Mouse (Mus musculus) kidney, embryonic 14.5 days (tissue): ENCODE measurements around the gene Srpx2. TPM values are rescaled to one million over a fixed set of nuclear protein-coding genes. Genes with fewer than 3 reads are reported as not detected.

Experiments used
- ATAC-seq: fragments of 200-750 bp; cut with Nextera tagmentation; 2 replicates; pipeline ENCODE4 v1.8.0; 2017; ENCODE audit warnings: moderate number of reproducible peaks, mild to moderate bottlenecking, moderate TSS enrichment, moderate library complexity; ENCODE audit not compliant: low FRiP score, low TSS enrichment
- H3K27ac ChIP-seq: fragments of 300-500 bp; sonication (generic); 2 replicates; pipeline ENCODE4 v1.5.1; 2014; ENCODE audit warnings: low read depth, mild to moderate bottlenecking, low read length, moderate library complexity, mixed read lengths
- H3K27me3 ChIP-seq: fragments of 300-500 bp; sonication (generic); 2 replicates; pipeline ENCODE4 v1.6.1; 2014; ENCODE audit warnings: mild to moderate bottlenecking, low read length; ENCODE audit not compliant: control insufficient read depth, insufficient read depth
- H3K36me3 ChIP-seq: fragments of 300-500 bp; sonication (generic); 2 replicates; pipeline ENCODE4 v1.6.1; 2014; ENCODE audit warnings: low read length, mixed read lengths; ENCODE audit not compliant: control insufficient read depth, insufficient read depth
- H3K4me1 ChIP-seq: fragments of 300-500 bp; sonication (generic); 2 replicates; pipeline ENCODE4 v1.6.1; 2014; ENCODE audit warnings: low read length, mixed read lengths; ENCODE audit not compliant: control insufficient read depth, insufficient read depth
- H3K4me2 ChIP-seq: fragments of 300-500 bp; sonication (generic); replicated peaks from 2 replicates; pipeline ENCODE4 v1.6.1; 2014; ENCODE audit warnings: low read depth, mild to moderate bottlenecking, low read length
- H3K4me3 ChIP-seq: fragments of 300-500 bp; sonication (generic); 2 replicates; pipeline ENCODE4 v1.5.1; 2014; ENCODE audit warnings: mild to moderate bottlenecking, low read length
- H3K9ac ChIP-seq: fragments of 300-500 bp; sonication (generic); 2 replicates; pipeline ENCODE4 v1.6.1; 2014; ENCODE audit warnings: low read depth, mild to moderate bottlenecking, low read length, moderate library complexity
- H3K9me3 ChIP-seq: fragments of 300-500 bp; sonication (generic); 2 replicates; pipeline ENCODE4 v1.6.1; 2016; ENCODE audit warnings: low read length; ENCODE audit not compliant: control insufficient read depth
- WGBS: fragments of 180-500 bp; shearing (Covaris S2); extraction: QIAGEN DNeasy Blood & Tissue Kit; methylation state at CpG from one replicate; pipeline ENCODE4 v1.1.7; 2014; 5-methylcytosine and 5-hydroxymethylcytosine counted together
- polyA plus RNA-seq: library from polyadenylated mRNA; unstranded; fragments of >200 nt; fragmentation: Nextera tagmentation; extraction: Ambion mirVana; gene quantifications from 2 replicates; pipeline ENCODE4 v1.2.1, GENCODE M21; 2014

Gene Srpx2
- 1.7 and 1.8 TPM in 2 replicates for polyA plus RNA-seq

- Histone ChIP-seq H3K4me1 (no peaks in the 10 kb centered on the region), H3K4me2 (no peak within 1 kb of the TSS), H3K4me3 (no peak within 1 kb of the TSS), H3K9ac (no peak within 1 kb of the TSS), H3K9me3 (no peaks in the 10 kb centered on the region), H3K36me3 (no peaks in the 10 kb centered on the region), H3K27ac (no peak within 1 kb of the TSS), H3K27me3 (no peaks in the 10 kb centered on the region)
- ATAC-seq, result no peak
- 44% methylated on average over 3 of the region's 3 CpGs for WGBS
These were observed at the start of gene Srpx2 for GRCm38 (mm10) chrX:133908261-133908660. TSS of gene Srpx2 (plus strand) at chrX:133908426.

DNA sequence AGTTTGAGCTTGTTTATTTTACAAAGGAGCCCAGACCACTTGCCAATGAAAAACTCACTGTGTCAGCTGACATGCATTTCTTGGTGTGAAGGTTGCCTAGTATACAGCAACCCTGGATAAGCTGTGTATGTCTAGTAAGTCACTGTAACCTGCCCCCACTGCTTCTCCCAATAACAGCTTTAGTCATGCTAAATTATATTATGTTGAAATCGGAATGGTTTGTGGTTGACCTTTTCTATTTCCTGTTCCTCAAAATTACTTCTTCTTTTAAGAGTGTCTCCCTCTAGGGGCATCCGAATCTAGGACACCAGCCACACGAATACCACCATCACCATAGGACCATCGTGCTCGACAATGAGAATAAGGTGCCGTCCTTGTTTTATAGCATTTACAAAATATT is 38.5 kb upstream of the Srpx2 start:
- H3K9ac ChIP-seq, result no peak overlapping the region
- WGBS, result 92% methylated on average over 6 of the region's 6 CpGs
- no peak overlapping the region for H3K4me3 ChIP-seq
- ATAC-seq, result no peak
- H3K4me1 ChIP-seq, result no peaks in the 10 kb centered on the region
- H3K4me2 ChIP-seq, result no peak overlapping the region
- H3K36me3 ChIP-seq, result no peaks in the 10 kb centered on the region
- no peaks in the 10 kb centered on the region for H3K27me3 ChIP-seq
- H3K9me3 ChIP-seq, result no peaks in the 10 kb centered on the region
- no peak overlapping the region for H3K27ac ChIP-seq

GRCm38 (mm10) chrX:133887308-133887707 is 20.9 kb upstream of the Srpx2 start:
- no peaks in the 10 kb centered on the region for H3K27me3 ChIP-seq
- no peaks in the 10 kb centered on the region for H3K9me3 ChIP-seq
- 95% methylated on average over 3 of the region's 3 CpGs for WGBS
- no peak overlapping the region for H3K27ac ChIP-seq
- H3K4me1 ChIP-seq, result no peaks in the 10 kb centered on the region
- H3K4me3 ChIP-seq, result no peak overlapping the region
- no peak overlapping the region for H3K9ac ChIP-seq
- H3K4me2 ChIP-seq, result no peak overlapping the region
- no peak for ATAC-seq
- peaks cover 4% of the 10 kb centered on the region; the same call in 1 of the 2 replicates for H3K36me3 ChIP-seq

GRCm38 (mm10) chrX:133888111-133888510 is 20.1 kb upstream of the Srpx2 start:
- Histone ChIP-seq H3K27ac (no peak overlapping the region), H3K9ac (no peak overlapping the region), H3K4me1 (no peaks in the 10 kb centered on the region), H3K4me3 (no peak overlapping the region), H3K36me3 (peaks cover 6% of the 10 kb centered on the region; the same call in 1 of the 2 replicates), H3K4me2 (no peak overlapping the region), H3K9me3 (no peaks in the 10 kb centered on the region), H3K27me3 (no peaks in the 10 kb centered on the region)
- ATAC-seq, result no peak
- 85% methylated on average over 5 of the region's 5 CpGs for WGBS

DNA sequence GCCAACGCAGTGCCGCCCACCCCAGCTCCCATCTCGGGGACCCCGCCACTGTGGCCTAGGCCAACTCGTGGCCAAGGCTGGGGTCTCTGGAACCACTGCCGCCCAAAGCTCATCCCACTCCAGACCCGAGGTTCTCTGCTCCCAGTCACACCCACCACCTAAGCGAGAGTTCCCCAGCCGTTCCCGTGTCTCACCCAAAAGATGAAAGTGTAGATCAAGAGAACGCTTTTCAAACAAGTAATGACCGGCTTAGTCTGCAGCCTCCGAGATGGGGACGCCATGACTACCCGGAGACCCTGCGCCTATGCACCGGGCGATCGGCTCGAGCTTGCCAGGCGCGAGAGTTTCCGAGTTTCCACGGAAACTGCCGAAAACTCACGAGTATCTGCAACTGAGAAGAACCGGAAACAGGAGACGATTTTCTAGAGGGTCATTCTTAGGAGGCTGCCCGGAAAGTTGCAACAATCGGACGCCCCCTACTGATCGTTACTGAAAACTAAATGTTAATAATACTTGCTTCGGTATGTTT is 10.1 kb upstream of the Srpx2 start, which contains the start of gene Tspan6:
TSS of gene Tspan6 (minus strand) at position 416 of the 529 bp plus-strand sequence.
- H3K27ac ChIP-seq, result no peak within 1 kb of the TSS
- ATAC-seq, result peak; percentile 96
- H3K9me3 ChIP-seq, result no peaks in the 10 kb centered on the region
- peaks cover 3% of the 10 kb centered on the region; the same call in 1 of the 2 replicates for H3K36me3 ChIP-seq
- H3K9ac ChIP-seq, result peak within 1 kb of the TSS; percentile 75
- no peaks in the 10 kb centered on the region for H3K4me1 ChIP-seq
- H3K4me3 ChIP-seq, result peak within 1 kb of the TSS; percentile 58
- peak within 1 kb of the TSS; percentile 45 for H3K4me2 ChIP-seq
- 28% methylated on average over 33 of the region's 33 CpGs for whole genome bisulfite sequencing
- no peaks in the 10 kb centered on the region for H3K27me3 ChIP-seq

DNA sequence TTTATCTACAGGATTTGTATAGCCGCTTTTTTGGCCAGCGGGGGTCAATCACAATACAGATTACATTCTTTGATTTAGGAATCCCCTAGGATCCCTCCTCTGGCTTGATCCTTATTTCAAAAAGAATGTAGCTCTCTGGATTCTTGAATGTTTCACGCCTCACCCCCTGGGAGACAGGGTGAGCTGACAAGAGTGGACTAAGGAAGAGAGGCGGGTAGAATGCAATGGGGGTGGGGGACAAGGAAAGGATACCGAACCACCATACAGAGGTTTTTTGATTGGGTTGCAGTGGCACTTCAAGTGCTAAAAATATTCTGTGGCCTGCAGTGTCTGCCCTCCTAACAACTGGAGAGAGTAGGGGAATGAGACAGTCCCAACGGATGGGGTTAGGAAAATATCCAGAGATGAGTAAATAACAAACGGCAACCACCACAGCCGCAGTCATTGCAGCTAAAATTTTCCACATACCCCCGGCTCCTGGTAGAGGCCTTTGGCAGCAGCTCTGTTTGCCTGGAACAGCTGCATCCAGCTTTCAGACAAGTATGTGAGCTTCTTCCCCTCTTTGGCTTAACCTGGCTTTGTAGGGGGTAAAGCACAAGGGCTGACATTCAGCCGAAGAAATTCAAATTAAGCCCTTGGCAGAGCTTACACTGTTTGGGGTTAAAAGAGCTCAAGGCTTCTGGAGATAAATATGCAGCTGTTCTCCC is 3.3 kb downstream of the Srpx2 start:
- 62% methylated on average over 10 of the region's 10 CpGs for WGBS
- no peaks in the 10 kb centered on the region for H3K9me3 ChIP-seq
- no peak overlapping the region for H3K9ac ChIP-seq
- no peaks in the 10 kb centered on the region for H3K36me3 ChIP-seq
- H3K27ac ChIP-seq, result no peak overlapping the region; the same call in 1 of the 2 replicates
- no peak overlapping the region for H3K4me3 ChIP-seq
- H3K4me2 ChIP-seq, result no peak overlapping the region
- no peaks in the 10 kb centered on the region for H3K27me3 ChIP-seq
- H3K4me1 ChIP-seq, result no peaks in the 10 kb centered on the region
- no peak for ATAC-seq

GRCm38 (mm10) chrX:133913006-133913405 is 4.8 kb downstream of the Srpx2 start:
- no peaks in the 10 kb centered on the region for H3K9me3 ChIP-seq
- no peak for ATAC-seq
- H3K4me3 ChIP-seq, result no peak overlapping the region
- H3K9ac ChIP-seq, result no peak overlapping the region
- 80% methylated on average over 3 of the region's 3 CpGs for WGBS
- no peaks in the 10 kb centered on the region for H3K27me3 ChIP-seq
- H3K4me2 ChIP-seq, result no peak overlapping the region
- H3K4me1 ChIP-seq, result no peaks in the 10 kb centered on the region
- no peaks in the 10 kb centered on the region for H3K36me3 ChIP-seq
- H3K27ac ChIP-seq, result no peak overlapping the region

- Histone ChIP-seq H3K27ac (no peak overlapping the region), H3K4me1 (no peaks in the 10 kb centered on the region), H3K9me3 (no peaks in the 10 kb centered on the region), H3K9ac (no peak overlapping the region), H3K4me3 (no peak overlapping the region), H3K36me3 (no peaks in the 10 kb centered on the region), H3K27me3 (no peaks in the 10 kb centered on the region), H3K4me2 (no peak overlapping the region)
- ATAC-seq, result no peak
- WGBS, result 53% methylated on average over 7 of the region's 7 CpGs
These were observed 6.0 kb downstream of the Srpx2 start for GRCm38 (mm10) chrX:133914219-133914618.

- H3K4me1 ChIP-seq, result no peaks in the 10 kb centered on the region
- H3K36me3 ChIP-seq, result no peaks in the 10 kb centered on the region
- no peak overlapping the region for H3K4me2 ChIP-seq
- no peaks in the 10 kb centered on the region for H3K9me3 ChIP-seq
- no peak for ATAC-seq
- H3K27ac ChIP-seq, result no peak overlapping the region
- H3K9ac ChIP-seq, result no peak overlapping the region
- H3K27me3 ChIP-seq, result no peaks in the 10 kb centered on the region; the same call in 1 of the 2 replicates
- H3K4me3 ChIP-seq, result no peak overlapping the region
- 85% methylated on average over 4 of the region's 4 CpGs for WGBS
These were observed 13.0 kb downstream of the Srpx2 start for GRCm38 (mm10) chrX:133921187-133921586.
